Mouse (Mus musculus) forebrain, embryonic 16.5 days (tissue): ENCODE measurements at regions not wholly inside any gene's neighbourhood (a gene's known extent, or its start where the extent isn't known, plus 50 kb on each side); places are given as distances from the start of the nearest gene placed in this dataset.

Experiments
- ATAC-seq: fragments of 200-750 bp; cut with Nextera tagmentation; 2 replicates; pipeline ENCODE4 v1.8.0; 2017; ENCODE audit warnings: mild to moderate bottlenecking, moderate library complexity
- H3K27ac ChIP-seq: fragments of 300-500 bp; sonication (generic); 2 replicates; pipeline ENCODE4 v1.5.1; 2014; ENCODE audit warnings: low read length, control low read depth
- H3K27me3 ChIP-seq: fragments of 300-500 bp; sonication (generic); replicated peaks from 2 replicates; pipeline ENCODE4 v1.6.1; 2014; ENCODE audit warnings: low read length; ENCODE audit not compliant: control insufficient read depth, insufficient read depth
- H3K36me3 ChIP-seq: fragments of 300-500 bp; sonication (generic); 2 replicates; pipeline ENCODE4 v1.6.1; 2014; ENCODE audit not compliant: control insufficient read depth, insufficient read depth
- H3K4me1 ChIP-seq: fragments of 300-500 bp; sonication (generic); replicated peaks from 2 replicates; pipeline ENCODE4 v1.6.1; 2014; ENCODE audit warnings: low read length; ENCODE audit not compliant: control insufficient read depth, insufficient read depth
- H3K4me2 ChIP-seq: fragments of 300-500 bp; sonication (generic); 2 replicates; pipeline ENCODE4 v1.6.1; 2014; ENCODE audit warnings: mild to moderate bottlenecking, low read length, control low read depth
- H3K4me3 ChIP-seq: fragments of 300-500 bp; sonication (generic); replicated peaks from 2 replicates; pipeline ENCODE4 v1.5.1; 2014; ENCODE audit warnings: mild to moderate bottlenecking, low read length, control low read depth
- H3K9ac ChIP-seq: fragments of 300-500 bp; sonication (generic); replicated peaks from 2 replicates; pipeline ENCODE4 v1.6.1; 2014; ENCODE audit warnings: low read depth, low read length, control low read depth
- H3K9me3 ChIP-seq: fragments of 300-500 bp; sonication (generic); 2 replicates; pipeline ENCODE4 v1.6.1; 2016; ENCODE audit warnings: low read length; ENCODE audit not compliant: control insufficient read depth
- WGBS: fragments of 180-500 bp; shearing (Covaris S2); extraction: QIAGEN DNeasy Blood & Tissue Kit; methylation state at CpG from one replicate; pipeline ENCODE4 v1.1.7; 2014; 5-methylcytosine and 5-hydroxymethylcytosine counted together

DNA sequence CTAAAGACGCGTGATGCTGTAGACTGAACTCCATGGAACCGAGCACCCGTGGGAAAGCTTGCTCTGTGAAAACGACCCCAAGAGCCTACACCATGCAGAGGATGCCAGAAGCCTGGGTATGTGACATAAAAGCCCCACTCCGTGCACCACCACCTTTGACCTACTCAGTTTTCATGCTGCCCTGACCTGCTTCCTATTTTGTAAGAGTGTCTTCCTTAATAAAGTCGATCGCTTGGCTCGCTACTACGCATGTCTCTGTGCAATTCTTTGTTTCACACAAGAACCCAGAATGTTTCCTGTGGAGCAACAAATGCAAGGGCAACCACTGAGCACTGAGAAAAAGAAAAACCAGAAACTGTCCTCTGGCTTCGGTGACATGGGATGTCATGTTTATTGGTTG is 60.5 kb downstream of the Sec61b start:
- H3K27me3 ChIP-seq = no peaks in the 10 kb centered on the region
- H3K4me2 ChIP-seq = no peak overlapping the region
- H3K9ac ChIP-seq = no peak overlapping the region
- no peaks in the 10 kb centered on the region for H3K9me3 ChIP-seq
- no peak overlapping the region for H3K4me3 ChIP-seq
- 86% methylated on average over 11 of the region's 11 CpGs for WGBS
- no peaks in the 10 kb centered on the region for H3K36me3 ChIP-seq
- H3K4me1 ChIP-seq = no peaks in the 10 kb centered on the region
- H3K27ac ChIP-seq = no peak overlapping the region
- ATAC-seq = no peak

DNA sequence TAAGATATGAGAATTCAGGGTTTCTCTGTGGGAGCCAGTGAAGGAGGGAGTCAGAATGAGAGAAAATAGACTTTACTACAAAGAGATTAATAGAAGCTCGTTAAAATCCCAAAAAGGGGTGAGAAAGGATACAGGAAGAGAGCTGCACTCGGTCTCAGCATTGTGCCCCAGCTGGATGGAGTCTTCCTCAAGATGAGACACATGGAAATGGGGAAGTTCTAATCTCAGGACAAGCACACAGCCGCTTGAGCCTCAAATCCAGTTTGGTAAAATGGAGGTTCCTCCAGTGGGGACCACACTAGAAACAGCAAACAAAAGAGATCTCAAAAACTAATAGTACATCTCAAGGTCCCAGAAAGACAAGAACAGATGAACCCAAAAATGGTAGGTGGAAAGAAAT is 93.2 kb downstream of the Sec61b start:
- WGBS = 51% methylated on average over 3 of the region's 3 CpGs
- ATAC-seq = no peak
- no peaks in the 10 kb centered on the region for H3K4me1 ChIP-seq
- H3K4me3 ChIP-seq = no peak overlapping the region
- H3K9me3 ChIP-seq = no peaks in the 10 kb centered on the region
- no peak overlapping the region for H3K4me2 ChIP-seq
- H3K9ac ChIP-seq = no peak overlapping the region
- no peak overlapping the region for H3K27ac ChIP-seq
- H3K36me3 ChIP-seq = no peaks in the 10 kb centered on the region
- no peaks in the 10 kb centered on the region for H3K27me3 ChIP-seq

- 65% methylated on average over 5 of the region's 5 CpGs for WGBS
- H3K27ac ChIP-seq = peak overlapping the region; percentile 56; the same call in 1 of the 2 replicates
- H3K4me3 ChIP-seq = no peak overlapping the region
- no peaks in the 10 kb centered on the region for H3K4me1 ChIP-seq
- H3K4me2 ChIP-seq = no peak overlapping the region
- H3K9ac ChIP-seq = no peak overlapping the region
- H3K27me3 ChIP-seq = no peaks in the 10 kb centered on the region
- H3K36me3 ChIP-seq = no peaks in the 10 kb centered on the region
- ATAC-seq = no peak
- no peaks in the 10 kb centered on the region for H3K9me3 ChIP-seq
Measured at GRCm38 (mm10) chr4:47570846-47571245, 96.4 kb downstream of the Sec61b start.

GRCm38 (mm10) chr4:47576011-47576410 is 101.6 kb downstream of the Sec61b start:
- no peak overlapping the region for H3K9ac ChIP-seq
- 69% methylated on average over 4 of the region's 4 CpGs for WGBS
- no peak for ATAC-seq
- H3K4me2 ChIP-seq = no peak overlapping the region
- H3K4me3 ChIP-seq = no peak overlapping the region
- H3K9me3 ChIP-seq = no peaks in the 10 kb centered on the region
- no peaks in the 10 kb centered on the region for H3K36me3 ChIP-seq
- H3K27ac ChIP-seq = no peak overlapping the region
- no peaks in the 10 kb centered on the region for H3K4me1 ChIP-seq
- no peaks in the 10 kb centered on the region for H3K27me3 ChIP-seq

- Histone ChIP-seq H3K4me2 (no peak overlapping the region), H3K4me3 (no peak overlapping the region), H3K4me1 (no peaks in the 10 kb centered on the region), H3K27ac (no peak overlapping the region), H3K27me3 (no peaks in the 10 kb centered on the region), H3K9ac (no peak overlapping the region), H3K36me3 (no peaks in the 10 kb centered on the region), H3K9me3 (no peaks in the 10 kb centered on the region)
- 88% methylated on average over 3 of the region's 3 CpGs for WGBS
- no peak for ATAC-seq
Measured at GRCm38 (mm10) chr4:47577490-47577889, 103.0 kb downstream of the Sec61b start.

DNA sequence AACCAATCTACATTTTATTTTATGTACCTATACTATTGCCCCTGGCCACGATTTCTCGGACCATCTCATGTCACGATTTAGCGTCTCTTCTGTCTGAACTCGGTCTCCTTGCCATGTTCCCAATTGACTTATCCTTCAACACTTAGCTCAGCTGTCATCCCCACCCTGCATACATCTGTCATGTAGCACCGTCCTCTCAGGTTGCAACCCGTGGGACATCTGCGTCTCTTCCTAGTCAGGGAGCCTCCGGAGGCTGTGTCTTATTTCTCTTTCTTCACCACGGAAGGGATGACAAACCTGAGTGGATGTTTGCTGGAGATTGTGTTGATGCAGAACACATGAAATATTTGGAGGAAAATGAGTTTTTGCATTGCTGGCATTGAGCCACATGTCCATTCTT is 104.2 kb downstream of the Sec61b start:
- Histone ChIP-seq H3K9me3 (no peaks in the 10 kb centered on the region), H3K27me3 (no peaks in the 10 kb centered on the region), H3K36me3 (no peaks in the 10 kb centered on the region), H3K4me1 (no peaks in the 10 kb centered on the region), H3K4me2 (no peak overlapping the region), H3K4me3 (no peak overlapping the region), H3K9ac (no peak overlapping the region), H3K27ac (no peak overlapping the region)
- 93% methylated on average over 10 of the region's 10 CpGs for WGBS
- ATAC-seq = no peak

DNA sequence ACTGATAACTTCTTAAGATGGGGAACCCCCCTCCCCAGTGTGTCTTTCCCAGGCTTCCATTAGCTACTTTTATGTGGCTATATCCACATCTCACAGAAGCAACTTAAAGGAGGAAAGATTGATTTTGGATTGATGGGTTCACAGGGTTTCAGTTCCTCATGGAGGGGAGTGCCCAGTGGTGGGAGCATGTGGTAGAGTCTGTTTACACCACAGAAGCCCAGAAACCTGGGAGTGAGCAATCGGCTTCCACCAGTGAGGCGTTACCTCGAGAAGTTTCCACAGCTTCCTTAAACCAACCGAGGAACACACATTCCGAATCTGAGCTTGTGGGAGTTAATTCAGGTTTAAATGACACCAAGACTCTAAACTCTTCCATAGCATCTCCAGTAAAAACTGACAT is 106.1 kb downstream of the Sec61b start:
- Histone ChIP-seq H3K9me3 (no peaks in the 10 kb centered on the region), H3K27me3 (no peaks in the 10 kb centered on the region), H3K4me1 (no peaks in the 10 kb centered on the region), H3K36me3 (no peaks in the 10 kb centered on the region), H3K4me2 (no peak overlapping the region), H3K27ac (no peak overlapping the region), H3K4me3 (no peak overlapping the region), H3K9ac (no peak overlapping the region)
- 93% methylated on average over 5 of the region's 5 CpGs for WGBS
- ATAC-seq = no peak

DNA sequence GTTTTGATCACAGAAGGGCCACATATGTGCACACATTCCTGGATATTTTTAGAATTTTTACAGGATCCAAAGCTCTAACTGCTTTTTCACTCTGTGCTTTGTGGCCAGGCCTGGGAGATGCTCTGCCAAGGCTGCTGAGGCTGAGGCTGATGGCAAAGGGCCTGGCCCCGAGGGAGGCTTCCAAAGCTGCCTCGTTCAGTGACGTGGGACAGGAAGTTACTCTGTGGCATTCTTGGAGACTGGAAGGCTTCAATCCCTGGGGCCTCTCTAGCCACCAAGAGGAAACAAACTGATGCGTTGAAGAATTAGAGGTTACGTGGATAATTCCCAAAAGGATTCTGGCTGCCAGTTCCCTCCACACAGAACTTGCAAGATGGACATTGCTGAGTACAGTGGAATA is 112.8 kb downstream of the Sec61b start:
- Histone ChIP-seq H3K4me1 (no peaks in the 10 kb centered on the region), H3K9ac (no peak overlapping the region), H3K36me3 (no peaks in the 10 kb centered on the region), H3K27me3 (no peaks in the 10 kb centered on the region), H3K4me3 (no peak overlapping the region), H3K9me3 (no peaks in the 10 kb centered on the region), H3K27ac (no peak overlapping the region), H3K4me2 (no peak overlapping the region)
- WGBS = 82% methylated on average over 5 of the region's 5 CpGs
- no peak for ATAC-seq

- no peak overlapping the region for H3K4me2 ChIP-seq
- H3K4me1 ChIP-seq = no peaks in the 10 kb centered on the region; the same call in 1 of the 2 replicates
- no peak overlapping the region for H3K9ac ChIP-seq
- WGBS = 88% methylated on average over 11 of the region's 11 CpGs
- H3K9me3 ChIP-seq = no peaks in the 10 kb centered on the region
- no peak for ATAC-seq
- no peak overlapping the region for H3K4me3 ChIP-seq
- no peak overlapping the region for H3K27ac ChIP-seq
- no peaks in the 10 kb centered on the region for H3K36me3 ChIP-seq
- no peaks in the 10 kb centered on the region for H3K27me3 ChIP-seq
Measured at GRCm38 (mm10) chr4:47592271-47592986, 118.0 kb downstream of the Sec61b start.

GRCm38 (mm10) chr4:47593155-47593554 is 118.7 kb downstream of the Sec61b start:
- WGBS = 70% methylated on average over 7 of the region's 7 CpGs
- ATAC-seq = no peak

More at GRCm38 (mm10) chr4:47593155-47593554, 118.7 kb downstream of the Sec61b start:
- no peaks in the 10 kb centered on the region; the same call in 1 of the 2 replicates for H3K4me1 ChIP-seq
- H3K4me2 ChIP-seq = no peak overlapping the region
- no peaks in the 10 kb centered on the region for H3K9me3 ChIP-seq
- H3K4me3 ChIP-seq = no peak overlapping the region
- no peaks in the 10 kb centered on the region for H3K27me3 ChIP-seq
- H3K9ac ChIP-seq = no peak overlapping the region
- no peak overlapping the region for H3K27ac ChIP-seq
- no peaks in the 10 kb centered on the region for H3K36me3 ChIP-seq
